Mouse (Mus musculus) heart, adult 11 months (tissue): ENCODE data around the gene Nek4.

Experiments used
- DNase-seq: peaks from one replicate; pipeline ENCODE4 v3.0.0; 2022

The Nek4 gene

DNA sequence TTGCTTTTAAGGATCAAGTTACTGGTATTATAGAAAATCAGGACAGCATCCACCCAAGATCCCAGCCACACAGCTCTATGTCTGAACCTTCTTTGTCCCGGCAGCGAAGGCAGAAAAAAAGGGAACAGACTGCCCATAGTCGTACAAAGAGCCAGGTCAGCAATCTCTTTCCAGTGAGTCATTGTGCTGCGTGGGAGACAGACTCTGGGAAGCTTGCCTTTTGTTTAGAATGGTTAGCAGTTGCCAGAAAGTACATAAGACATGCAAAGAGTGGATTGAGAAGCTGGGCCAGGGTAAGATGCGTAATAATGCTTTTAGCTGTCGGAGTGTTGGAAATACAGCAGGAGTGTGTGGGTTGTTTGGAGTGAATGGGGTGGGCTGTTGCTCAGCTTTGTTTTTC, 23.0 kb downstream of the Nek4 start:
- peak; percentile 94 for DNase-seq

DNA sequence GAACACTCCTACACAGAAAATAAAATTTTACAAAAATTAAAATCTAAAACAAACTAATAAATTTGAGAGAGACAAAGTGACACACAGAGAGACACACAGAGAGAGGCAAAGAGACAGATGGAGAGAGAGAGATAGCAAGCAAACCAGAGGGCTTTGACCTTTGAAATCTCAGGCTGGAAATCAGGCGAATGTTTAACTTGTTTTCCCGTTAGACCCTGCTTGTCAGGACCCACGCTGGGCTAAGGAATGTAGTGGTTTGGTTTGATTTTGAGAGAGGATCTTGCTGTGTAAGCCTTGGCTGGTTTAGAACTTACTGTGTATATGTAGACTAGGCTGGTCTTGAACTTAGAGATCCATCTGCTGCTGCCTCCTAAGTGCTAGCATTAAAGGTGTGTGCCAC, 25.0 kb downstream of the Nek4 start:
- DNase-seq = no peak

GRCm38 (mm10) chr14:30996417-30996816, 45.2 kb downstream of the Nek4 start:
- peak; percentile 76 for DNase-seq

- DNase-seq = no peak
Measured at GRCm38 (mm10) chr14:31000356-31000755, 49.2 kb downstream of the Nek4 start.

GRCm38 (mm10) chr14:31000816-31001306, 49.7 kb downstream of the Nek4 start:
- no peak for DNase-seq

DNA sequence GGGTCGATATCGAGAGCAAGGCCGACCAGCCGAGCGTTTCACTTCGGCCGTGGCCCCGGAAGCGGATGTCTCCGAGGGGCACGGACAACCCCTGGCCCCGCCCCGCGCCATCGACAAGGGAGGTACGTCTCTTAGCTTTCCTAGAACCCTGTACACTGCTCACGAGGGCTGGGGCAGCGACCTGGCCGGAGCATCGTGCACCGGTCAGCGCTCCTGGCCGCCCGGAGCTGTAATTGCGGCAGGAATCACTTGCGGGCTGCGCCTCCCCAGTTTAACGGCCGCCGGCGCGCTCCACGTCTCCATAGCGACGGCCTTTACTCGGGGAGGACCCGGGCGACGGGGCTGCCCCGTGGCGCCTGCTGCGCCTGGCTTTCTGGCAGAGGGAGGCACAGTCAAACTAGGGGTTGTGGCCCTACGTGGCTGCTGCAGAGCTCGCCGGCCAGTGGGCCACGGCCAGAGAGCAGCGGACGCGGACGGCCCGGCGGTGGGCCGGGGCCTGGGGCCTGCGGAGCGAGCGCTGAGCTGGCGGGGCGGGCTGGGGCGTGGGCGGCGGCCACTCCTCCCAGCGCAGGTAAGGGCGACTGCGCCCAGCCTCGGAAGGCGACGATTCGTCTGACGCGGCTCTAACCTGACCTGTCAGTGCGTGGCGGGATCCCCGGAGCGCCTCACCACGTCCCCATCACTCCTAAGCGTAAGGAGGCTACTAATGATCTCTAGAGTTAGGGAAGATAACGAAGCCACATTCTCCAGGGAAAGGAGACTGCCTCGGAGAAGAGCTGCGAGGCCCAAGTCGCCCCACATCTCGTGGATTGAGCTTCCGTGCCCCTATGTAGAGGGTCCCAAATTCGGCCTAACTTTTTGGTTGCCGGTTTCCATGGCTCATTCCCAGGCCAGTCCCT, 50.4 kb downstream of the Nek4 start, which contains the start of the genes Glt8d1 and Spcs1:
TSS of gene Glt8d1 (plus strand) at position 94 of the 899 bp plus-strand sequence.
TSS of gene Spcs1 (minus strand) at position 366 of the 899 bp plus-strand sequence.
- peak; percentile 99 for DNase-seq

- no peak for DNase-seq
Measured at GRCm38 (mm10) chr14:31004527-31004926, 53.4 kb downstream of the Nek4 start.

DNA sequence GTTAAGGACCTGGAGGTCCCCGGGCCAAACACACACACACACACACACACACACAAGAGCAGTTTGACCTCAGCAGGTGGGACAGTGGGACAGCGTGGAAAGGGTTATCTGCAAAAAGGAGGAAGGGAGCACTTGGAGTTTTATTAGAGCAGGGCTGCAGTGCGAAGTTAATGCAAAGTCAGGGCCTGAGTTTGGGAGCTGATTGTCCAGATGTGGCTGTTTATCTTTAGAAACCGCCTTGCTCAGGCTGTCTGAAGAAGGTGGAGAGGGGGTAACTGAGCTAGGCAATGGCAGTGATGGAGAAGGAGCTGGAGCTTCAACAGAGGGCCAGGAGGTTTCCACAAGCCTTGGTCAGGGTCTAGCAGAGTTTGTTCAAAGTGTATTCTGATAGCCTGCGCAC, 55.6 kb downstream of the Nek4 start:
- no peak for DNase-seq

- no peak for DNase-seq
Measured at GRCm38 (mm10) chr14:31011588-31011987, 60.4 kb downstream of the Nek4 start.

GRCm38 (mm10) chr14:31013928-31014327, 62.8 kb downstream of the Nek4 start:
- DNase-seq = no peak

DNA sequence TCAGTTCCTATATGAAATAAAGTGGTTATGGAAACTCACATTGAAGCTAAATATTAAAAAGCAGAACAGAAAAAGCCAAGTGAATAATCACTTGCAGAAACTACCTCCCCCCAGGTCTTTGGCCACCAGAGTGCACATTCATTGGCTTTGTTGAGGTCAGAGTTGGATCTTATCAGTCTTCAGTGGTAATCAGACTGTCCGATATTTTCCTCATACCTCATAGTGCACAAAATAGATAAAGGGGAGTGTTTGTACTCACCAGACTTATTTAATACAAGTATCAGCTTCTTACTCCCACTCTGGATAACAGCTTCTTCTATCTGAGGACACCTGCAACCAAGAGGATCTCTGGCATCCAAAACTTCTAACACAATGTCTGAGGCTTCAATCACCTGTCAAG, 64.9 kb downstream of the Nek4 start:
- DNase-seq = no peak

DNA sequence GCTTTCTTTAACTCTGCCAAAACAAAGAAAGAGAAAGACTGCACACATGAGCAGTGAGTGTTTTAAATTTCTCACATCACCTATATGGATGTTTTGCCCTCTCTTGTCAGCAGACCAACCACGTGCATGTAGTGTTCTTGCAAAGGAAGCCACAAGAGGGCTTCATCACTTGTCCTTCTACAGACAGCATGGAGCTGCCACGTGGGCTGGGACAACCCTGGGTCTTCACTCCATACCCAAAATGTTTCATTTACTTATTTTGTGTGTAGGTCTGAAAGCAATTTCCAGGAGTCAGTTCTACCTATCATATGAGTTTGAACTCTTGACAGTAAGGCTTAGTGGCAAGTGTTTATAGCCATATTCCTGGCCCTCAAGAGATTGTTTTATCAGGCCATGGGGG, 66.7 kb downstream of the Nek4 start:
- DNase-seq = peak; percentile 86

- peak; percentile 100 for DNase-seq
Measured at GRCm38 (mm10) chr14:31018860-31019291, 67.7 kb downstream of the Nek4 start, which contains the start of the genes Pbrm1 and Gnl3. Gene Pbrm1, plus strand, starts transcription at chr14:31019138. Gene Gnl3, minus strand, starts transcription at chr14:31019152.

DNA sequence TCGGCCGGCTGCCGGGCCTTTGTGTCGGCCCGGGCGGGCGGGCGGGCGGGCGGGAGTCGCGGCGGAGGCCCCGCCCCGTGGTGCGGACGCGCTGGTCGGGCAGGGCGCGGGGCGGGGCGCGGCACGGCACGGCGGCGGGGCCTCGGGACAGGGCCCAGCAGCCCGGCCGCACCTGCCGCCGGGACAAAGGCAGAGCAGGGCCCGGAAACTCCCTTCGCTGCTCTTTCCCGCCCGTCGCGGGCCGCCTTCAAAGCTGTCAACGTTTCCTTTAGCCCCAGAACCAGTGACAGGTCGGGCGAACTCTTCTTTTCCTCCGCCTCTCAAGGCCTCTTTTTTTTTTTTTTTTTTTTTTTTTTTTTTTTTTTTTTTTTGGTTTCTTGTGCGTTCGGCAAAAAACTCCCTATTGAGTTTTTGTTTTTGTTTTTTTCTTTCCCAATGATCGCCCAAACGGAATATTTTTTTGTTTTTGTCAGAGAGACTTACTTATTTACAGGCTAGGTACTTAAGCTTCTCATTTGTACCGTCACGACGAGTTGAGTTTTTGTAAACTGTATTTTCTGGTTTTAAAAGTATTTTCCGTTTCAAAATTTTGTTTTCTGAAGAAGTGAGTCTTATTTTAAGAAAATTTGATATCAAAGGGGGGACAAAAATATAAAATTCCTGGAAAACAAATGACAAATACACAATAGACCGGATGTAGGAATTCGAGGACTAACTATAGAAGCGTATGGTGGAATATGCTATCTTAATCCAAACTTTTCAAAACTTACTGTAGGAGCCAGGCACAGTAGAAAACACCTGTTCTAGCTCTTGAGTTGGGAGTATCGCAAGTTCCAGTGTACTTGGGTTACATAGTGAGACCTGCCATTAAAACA, 68.4 kb downstream of the Nek4 start:
- DNase-seq = no peak

DNA sequence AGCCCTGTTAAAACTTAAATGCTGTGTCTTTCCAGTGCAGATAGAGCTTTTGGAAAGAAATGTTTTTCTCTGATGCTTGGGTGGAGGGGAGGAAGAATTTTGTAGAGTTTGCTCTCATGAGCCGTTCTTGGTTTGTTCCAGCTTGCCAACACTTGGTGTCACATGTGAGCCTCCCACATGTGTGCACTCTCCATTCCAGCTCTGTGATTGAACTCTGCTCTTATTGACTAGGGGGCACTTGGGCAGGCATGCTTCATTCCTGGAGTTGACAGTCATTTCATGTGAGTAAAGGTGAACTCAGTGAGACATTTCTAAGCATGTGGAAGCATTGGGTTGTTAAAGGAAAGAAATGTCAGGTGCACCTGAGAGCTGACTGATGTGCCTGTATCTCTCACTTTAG, 71.4 kb downstream of the Nek4 start:
- DNase-seq = no peak

- DNase-seq = no peak
Measured at GRCm38 (mm10) chr14:31025785-31026184, 74.6 kb downstream of the Nek4 start.
